Mouse (Mus musculus) CH12F3 (cell line): ENCODE data around the gene Alkal2.

Experiments
- in situ Hi-C: fragments of 300-500 bp; cut with MboI; formaldehyde crosslinking; loops from 2 replicates; pipeline ENCODE4 v1.14.3; 2020; ENCODE audit warnings: low sequenced_read_pairs

The Alkal2 gene

DNA sequence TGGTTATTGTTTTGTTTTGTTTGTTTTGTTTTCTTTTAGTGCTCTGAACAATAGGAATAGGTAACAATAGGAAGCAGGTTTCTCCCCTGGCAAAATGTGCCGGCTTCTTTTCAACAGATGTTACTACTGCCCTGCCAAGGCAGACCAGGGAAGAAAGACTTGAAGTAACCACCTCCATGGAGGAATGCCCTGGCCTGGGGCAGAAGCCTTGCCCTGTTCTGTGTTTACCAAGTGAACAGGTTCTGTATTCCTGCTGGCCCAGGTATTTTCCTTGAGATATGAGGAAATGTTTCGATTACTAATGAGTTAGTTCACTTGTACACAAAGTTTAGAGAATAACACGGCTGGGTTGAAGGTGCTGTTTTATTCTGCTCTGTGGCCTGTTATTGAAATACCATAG is 28.7 kb downstream of the Alkal2 start:
- in situ Hi-C loops: no loop called here

DNA sequence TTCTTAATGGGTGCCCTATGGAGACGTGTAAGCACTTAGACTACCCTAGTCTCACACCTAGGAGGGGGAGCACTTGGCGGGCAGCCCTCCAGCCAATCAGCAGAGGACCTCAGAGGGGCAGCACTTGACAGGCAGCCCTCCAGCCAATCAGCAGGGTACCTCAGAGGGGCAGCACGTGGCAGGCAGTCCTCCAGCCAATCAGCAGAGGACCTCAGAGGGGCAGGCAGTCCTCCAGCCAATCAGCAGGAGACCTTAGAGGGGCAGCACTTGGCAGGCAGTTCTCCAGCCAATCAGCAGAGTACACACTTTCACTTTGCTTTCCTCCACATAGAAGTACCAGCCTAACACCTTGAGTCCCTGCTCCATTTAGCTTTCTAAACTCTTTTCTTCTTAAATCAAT is 38.3 kb downstream of the Alkal2 start:
- in situ Hi-C loops: no loop called here

DNA sequence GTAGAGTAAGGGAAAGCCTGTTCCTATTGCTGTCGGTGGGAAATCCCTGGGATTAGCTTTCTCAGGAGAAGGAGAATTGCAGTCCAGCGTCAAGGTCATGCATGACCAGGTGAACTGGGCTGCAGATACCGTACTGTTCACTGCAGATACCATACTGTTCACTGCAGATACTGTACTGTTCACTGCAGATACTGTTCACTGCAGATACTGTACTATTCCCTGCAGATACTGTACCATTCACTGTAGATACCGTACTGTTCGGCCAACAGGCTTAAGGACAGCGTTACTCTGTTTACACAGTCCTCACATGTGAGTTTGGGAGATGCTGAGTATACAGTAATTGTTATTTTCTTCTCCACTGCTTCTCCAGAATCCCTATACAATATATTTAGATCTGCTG is 44.1 kb downstream of the Alkal2 start:
- in situ Hi-C loops: no loop called here

GRCm38 (mm10) chr12:30933299-30933698 is 49.2 kb downstream of the Alkal2 start:
- in situ Hi-C loops: no loop called here

- in situ Hi-C loops: no loop called here
Measured at GRCm38 (mm10) chr12:30936899-30937298, 52.8 kb downstream of the Alkal2 start.
